Comparison of ENCODE assay signal across 30 mouse cellular contexts in genomic region chr16:92601270-92601826, GRCm38 (mm10).
"Had no signal": no experiment of that assay in that cellular context is flagged by ENCODE, and none has a peak within 500 bp of the region (broad histone marks: within the 10 kb centered on the region; RNA-seq: fewer than 3 reads in every experiment).

No protein-coding gene starts in this region.

- H3K4me1 ChIP-seq: liver, embryonic 13.5 days had no signal

- DNase-seq: left cerebral cortex, postnatal 4 days; liver; liver, embryonic 13.5 days; lung, adult 18-20 months; lung, adult 2 months; lung, embryonic 14.5 days; lung, postnatal 10 days; lung, postnatal 14 days; lung, postnatal 36 days; lung, postnatal 4 days; midbrain, embryonic 14.5 days had no signal

- H3K9me3 ChIP-seq: limb, embryonic 10.5 days; limb, embryonic 12.5 days; limb, embryonic 13.5 days; limb, embryonic 15.5 days; liver, embryonic 12.5 days; liver, embryonic 13.5 days; liver, embryonic 15.5 days; lung, embryonic 15.5 days; midbrain, embryonic 10.5 days; midbrain, embryonic 12.5 days; midbrain, embryonic 13.5 days; midbrain, embryonic 15.5 days had no signal

- H3K4me3 ChIP-seq: left cerebral cortex, adult 2 months; limb, embryonic 10.5 days; limb, embryonic 12.5 days; limb, embryonic 13.5 days; limb, embryonic 15.5 days; liver, embryonic 12.5 days; liver, embryonic 13.5 days; liver, embryonic 15.5 days; lung, embryonic 15.5 days; megakaryocyte, embryonic 14.5 days; midbrain, embryonic 10.5 days; midbrain, embryonic 12.5 days; midbrain, embryonic 13.5 days; midbrain, embryonic 15.5 days had no signal

- H3K27ac ChIP-seq: left cerebral cortex, adult 2 months; limb, embryonic 10.5 days; limb, embryonic 12.5 days; limb, embryonic 13.5 days; limb, embryonic 15.5 days; liver, embryonic 12.5 days; liver, embryonic 13.5 days; liver, embryonic 14.5 days; liver, embryonic 15.5 days; lung, embryonic 15.5 days; macrophage; midbrain, embryonic 10.5 days; midbrain, embryonic 12.5 days; midbrain, embryonic 13.5 days; midbrain, embryonic 15.5 days had no signal

- ATAC-seq: liver, embryonic 12.5 days; lung, postnatal 0 days; midbrain, embryonic 13.5 days; midbrain, embryonic 15.5 days; midbrain, embryonic 16.5 days had no signal

- H3K9ac ChIP-seq: limb, embryonic 12.5 days; limb, embryonic 13.5 days; limb, embryonic 15.5 days; liver, embryonic 12.5 days; liver, embryonic 13.5 days; liver, embryonic 14.5 days; liver, embryonic 15.5 days; lung, embryonic 14.5 days; lung, embryonic 15.5 days; midbrain, embryonic 12.5 days; midbrain, embryonic 13.5 days; midbrain, embryonic 15.5 days had no signal

- H3K36me3 ChIP-seq: limb, embryonic 10.5 days; limb, embryonic 12.5 days; limb, embryonic 13.5 days; limb, embryonic 15.5 days; lung, embryonic 15.5 days; midbrain, embryonic 10.5 days; midbrain, embryonic 12.5 days; midbrain, embryonic 13.5 days; midbrain, embryonic 15.5 days had no signal

- H3K4me2 ChIP-seq: limb, embryonic 12.5 days; limb, embryonic 13.5 days; limb, embryonic 15.5 days; liver, embryonic 11.5 days; liver, embryonic 12.5 days; liver, embryonic 13.5 days; liver, embryonic 15.5 days; lung, embryonic 14.5 days; lung, embryonic 15.5 days; midbrain, embryonic 11.5 days; midbrain, embryonic 12.5 days; midbrain, embryonic 13.5 days; midbrain, embryonic 15.5 days had no signal

- H3K27me3 ChIP-seq: liver, embryonic 13.5 days had no signal
